9 mouse cellular contexts compared by ENCODE assay signal in the genomic region with DNA sequence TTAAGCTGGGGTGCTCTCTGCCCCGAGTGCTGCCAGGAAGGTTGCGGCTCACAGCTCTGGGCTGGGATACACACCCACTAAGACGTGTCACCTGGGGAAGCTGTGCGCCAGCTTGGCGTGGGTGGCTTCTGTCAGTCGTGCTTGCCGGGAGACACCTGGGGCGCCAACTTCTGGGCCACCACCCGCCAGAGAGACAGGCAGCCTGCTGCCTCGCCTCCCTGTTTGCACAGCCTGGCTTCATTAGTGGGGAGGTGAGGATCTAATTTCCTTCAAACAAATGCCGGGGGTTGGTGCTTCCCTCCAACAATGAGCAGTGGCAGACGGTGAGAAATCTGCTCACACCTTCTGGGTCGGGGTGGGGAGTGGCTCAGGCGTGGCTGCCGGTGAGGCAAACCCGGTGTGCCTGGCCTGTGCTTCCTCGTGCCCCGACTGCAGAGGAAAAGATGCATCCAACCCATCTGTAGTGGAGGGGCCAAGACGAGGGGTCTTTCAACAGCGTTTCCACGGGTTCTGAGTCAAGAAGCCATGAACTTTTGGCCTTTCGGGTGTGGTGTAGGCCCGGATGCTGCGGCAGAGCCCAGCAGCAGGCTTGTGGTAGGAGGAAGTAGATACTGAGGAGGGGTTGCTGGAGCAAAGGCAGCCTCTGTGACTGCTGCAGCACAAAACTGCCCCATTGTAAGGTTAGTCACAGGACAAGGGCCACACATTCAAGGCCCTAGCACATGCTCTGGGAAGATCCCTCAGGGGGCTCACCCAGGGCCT.
DNase-seq lines count a peak whose midpoint lies in the region; ATAC-seq lines count a peak whose summit lies in the region.
"Had no signal": no experiment of that assay in that cellular context is flagged by ENCODE, and none has a peak within 500 bp of the region (broad histone marks: within the 10 kb centered on the region; RNA-seq: fewer than 3 reads in every experiment).

No protein-coding gene starts in this region.

- no peak overlapping the region for H3K27ac ChIP-seq in kidney, embryonic 14.5 days (ENCODE audit: low read depth, low read length)
- no peak overlapping the region for H3K27ac ChIP-seq in hindbrain, embryonic 14.5 days

- no peaks in the 10 kb centered on the region for H3K27me3 ChIP-seq in kidney, embryonic 14.5 days (ENCODE audit: control insufficient read depth, insufficient read depth, low read length)
- no peaks in the 10 kb centered on the region for H3K27me3 ChIP-seq in hindbrain, embryonic 14.5 days (ENCODE audit: control insufficient read depth, insufficient read depth, low read length)
- H3K27me3 ChIP-seq: Patski had no signal

- no peaks in the 10 kb centered on the region for H3K36me3 ChIP-seq in kidney, embryonic 14.5 days (ENCODE audit: control insufficient read depth, insufficient read depth, low read length)
- no peaks in the 10 kb centered on the region for H3K36me3 ChIP-seq in hindbrain, embryonic 14.5 days (replicated peaks; ENCODE audit: control insufficient read depth, insufficient read depth)

- H3K9me3 ChIP-seq in kidney, embryonic 14.5 days (ENCODE audit: control insufficient read depth, low read length), result 0 out of 2 replicates have a peak, but pooled peaks cover 3% of the 10 kb centered on the region
- no peaks in the 10 kb centered on the region for H3K9me3 ChIP-seq in hindbrain, embryonic 14.5 days (ENCODE audit: control insufficient read depth, low read length)

- H3K4me1 ChIP-seq in kidney, embryonic 14.5 days (ENCODE audit: control insufficient read depth, insufficient read depth, low read length), result no peaks in the 10 kb centered on the region
- no peaks in the 10 kb centered on the region for H3K4me1 ChIP-seq in hindbrain, embryonic 14.5 days (replicated peaks; ENCODE audit: control insufficient read depth, insufficient read depth, low read length)

- peak; percentile 53; the same call in 1 of the 2 replicates for ATAC-seq in kidney, embryonic 14.5 days (ENCODE audit: low FRiP score, low TSS enrichment)
- ATAC-seq in hindbrain, embryonic 14.5 days (ENCODE audit: low FRiP score), result no peak
- no peak for ATAC-seq in erythroid progenitor cell, adult 5-6 weeks (replicated peaks; ENCODE audit: low FRiP score, poor library complexity, severe bottlenecking)
- ATAC-seq: Patski had no signal

- no peak overlapping the region for H3K9ac ChIP-seq in kidney, embryonic 14.5 days (ENCODE audit: low read depth, low read length)
- no peak overlapping the region for H3K9ac ChIP-seq in hindbrain, embryonic 14.5 days

- DNase-seq in kidney, postnatal 10 days, result no peak
- DNase-seq in R1 (ENCODE audit: low read depth, low spot score), result peak; percentile 44
- peak; percentile 37 to 40 for DNase-seq in layer of hippocampus, postnatal 10 days (ENCODE audit: low spot score in 2 of 2)
- peak; percentile 33 to 34 for DNase-seq in spleen, adult 18-20 months
- DNase-seq in hindbrain, embryonic 14.5 days (ENCODE audit: low spot score), result no peak
- no peak for DNase-seq in cerebellum, adult 11-12 months

- no peak overlapping the region for H3K4me3 ChIP-seq in kidney, embryonic 14.5 days (ENCODE audit: low read length)
- H3K4me3 ChIP-seq in hindbrain, embryonic 14.5 days (replicated peaks; ENCODE audit: low read length), result no peak overlapping the region

- H3K4me2 ChIP-seq in kidney, embryonic 14.5 days (replicated peaks; ENCODE audit: low read depth, low read length), result no peak overlapping the region
- no peak overlapping the region for H3K4me2 ChIP-seq in hindbrain, embryonic 14.5 days (replicated peaks)

- 20% methylated on average over 24 of the region's 24 CpGs for WGBS in kidney, embryonic 14.5 days
- WGBS in hindbrain, embryonic 14.5 days, result 66% methylated on average over 24 of the region's 24 CpGs

Comparison
In these comparisons a context has a peak if more than half of its experiments do, and no peak if none do; other contexts are left out.
1. DNase-seq: peak in R1 (single experiment), layer of hippocampus, postnatal 10 days (2 of 2) and spleen, adult 18-20 months (2 of 2); none in kidney, postnatal 10 days (single experiment), hindbrain, embryonic 14.5 days (single experiment) and cerebellum, adult 11-12 months (single experiment).